Mouse (Mus musculus) cerebral cortex, adult 2 months (tissue): Measurements from ENCODE around the gene Nfs1.

Experiments used
- WGBS: fragments of 180-500 bp; shearing (Covaris S2); methylation state at CpG from one replicate; pipeline ENCODE4 v1.1.7; 2018; 5-methylcytosine and 5-hydroxymethylcytosine counted together

The Nfs1 gene

GRCm38 (mm10) chr2:156143367-156143766, 619 bp downstream of the Nfs1 start:
- 2% methylated on average over 16 of the region's 16 CpGs for WGBS

GRCm38 (mm10) chr2:156142820-156143219, 1.2 kb downstream of the Nfs1 start:
- WGBS = 85% methylated on average over 2 of the region's 2 CpGs

- WGBS = 94% methylated on average over 6 of the region's 6 CpGs
These were observed 8.3 kb downstream of the Nfs1 start for GRCm38 (mm10) chr2:156135695-156136094.

- 93% methylated on average over 5 of the region's 5 CpGs for WGBS
These were observed 9.8 kb downstream of the Nfs1 start for GRCm38 (mm10) chr2:156134161-156134560.

- 94% methylated on average over 5 of the region's 5 CpGs for WGBS
These were observed 17.0 kb downstream of the Nfs1 start, which contains the start of gene Gm28036 for GRCm38 (mm10) chr2:156126992-156127391. TSS of gene Gm28036 (minus strand) at chr2:156127092.

- 94% methylated on average over 5 of the region's 5 CpGs for WGBS
These were observed 20.3 kb downstream of the Nfs1 start for GRCm38 (mm10) chr2:156123731-156124130.

- 11% methylated on average over 5 of the region's 5 CpGs for WGBS
These were observed 31.9 kb downstream of the Nfs1 start for GRCm38 (mm10) chr2:156112080-156112423.

- 2% methylated on average over 74 of the region's 74 CpGs for WGBS
These were observed 32.5 kb downstream of the Nfs1 start, which contains the start of the genes Cpne1 and Rbm12 for GRCm38 (mm10) chr2:156111358-156112079. TSS of gene Cpne1 (minus strand) at chr2:156111965. TSS of gene Rbm12 (minus strand) at chr2:156111978.

GRCm38 (mm10) chr2:156110627-156111357, 33.2 kb downstream of the Nfs1 start:
- 1% methylated on average over 16 of the region's 16 CpGs for WGBS

GRCm38 (mm10) chr2:156091926-156092325, 52.1 kb downstream of the Nfs1 start:
- 58% methylated on average over 5 of the region's 5 CpGs for WGBS

- 24% methylated on average over 1 of the region's 1 CpGs for WGBS
These were observed 54.2 kb downstream of the Nfs1 start for GRCm38 (mm10) chr2:156089799-156090198.

- 74% methylated on average over 7 of the region's 7 CpGs for WGBS
These were observed 56.4 kb downstream of the Nfs1 start for GRCm38 (mm10) chr2:156087391-156088110.

- WGBS = 69% methylated on average over 3 of the region's 3 CpGs
These were observed 59.4 kb downstream of the Nfs1 start for GRCm38 (mm10) chr2:156084541-156084940.

GRCm38 (mm10) chr2:156080391-156080790, 63.6 kb downstream of the Nfs1 start:
- WGBS = 74% methylated on average over 7 of the region's 7 CpGs

- WGBS = 40% methylated on average over 4 of the region's 4 CpGs
These were observed 64.3 kb downstream of the Nfs1 start for GRCm38 (mm10) chr2:156079674-156080073.

GRCm38 (mm10) chr2:156079183-156079560, 64.8 kb downstream of the Nfs1 start:
- WGBS = 86% methylated on average over 8 of the region's 8 CpGs

GRCm38 (mm10) chr2:156078421-156079182, 65.4 kb downstream of the Nfs1 start:
- WGBS = 89% methylated on average over 16 of the region's 16 CpGs

GRCm38 (mm10) chr2:156077461-156077860, 66.5 kb downstream of the Nfs1 start:
- WGBS = 91% methylated on average over 7 of the region's 7 CpGs

GRCm38 (mm10) chr2:156073725-156074124, 70.3 kb downstream of the Nfs1 start:
- WGBS = 93% methylated on average over 15 of the region's 15 CpGs
